Mouse (Mus musculus) lung, postnatal 0 days (tissue): ENCODE data around the gene Taar1.

Source experiments
- CTCF ChIP-seq: IDR thresholded peaks from 2 replicates; pipeline ENCODE4 v1.5.1; 2016; ENCODE audit warnings: antibody characterized with exemption, mild to moderate bottlenecking
- EP300 ChIP-seq: IDR thresholded peaks from 2 replicates; pipeline ENCODE4 v1.6.1; 2016; ENCODE audit warnings: antibody characterized with exemption, mild to moderate bottlenecking, control low read depth

GRCm38 (mm10) chr10:23951714-23952113 lies 31.6 kb downstream of the Taar1 start:
- TF ChIP-seq CTCF (no peak), EP300 (no peak)
